In genomic region chr2:91130126-91130525, GRCm38 (mm10) we compare ENCODE assay signal across 20 mouse cellular contexts. TPM values are rescaled to one million over a fixed set of nuclear protein-coding genes. Genes with fewer than 3 reads are reported as not detected.
A peak's percentile ranks its signal among the peaks of the same experiment; 100 is the strongest.
DNase-seq lines count a peak whose midpoint lies in the region; ATAC-seq lines count a peak whose summit lies in the region.
"Had no signal": no experiment of that assay in that cellular context is flagged by ENCODE, and none has a peak within 500 bp of the region (broad histone marks: within the 10 kb centered on the region; RNA-seq: fewer than 3 reads in every experiment).

No protein-coding gene starts in this region.

- H3K27me3 ChIP-seq in forebrain, embryonic 10.5 days (ENCODE audit: poor library complexity, severe bottlenecking) = no peaks in the 10 kb centered on the region
- no peaks in the 10 kb centered on the region for H3K27me3 ChIP-seq in hindbrain, embryonic 11.5 days (ENCODE audit: control insufficient read depth, insufficient read depth, low read length)
- H3K27me3 ChIP-seq: limb, embryonic 15.5 days; midbrain, embryonic 15.5 days; Patski had no signal

- no peak overlapping the region for H3K9ac ChIP-seq in hindbrain, embryonic 11.5 days (ENCODE audit: low read depth, low read length)
- H3K9ac ChIP-seq: limb, embryonic 15.5 days; midbrain, embryonic 15.5 days had no signal

- no peak for ATAC-seq in hindbrain, embryonic 11.5 days (ENCODE audit: low FRiP score)
- ATAC-seq: activated CD4-positive, CD25-positive, alpha-beta regulatory T cell, adult 4 months; forebrain, embryonic 14.5 days; midbrain, embryonic 15.5 days; Patski had no signal

- intact Hi-C loops in gastrocnemius, postnatal 14 days (cut with DNase I; ENCODE audit: low total_unique reads) = no loop called here

- no peaks in the 10 kb centered on the region for H3K36me3 ChIP-seq in forebrain, embryonic 10.5 days (replicated peaks)
- no peaks in the 10 kb centered on the region for H3K36me3 ChIP-seq in hindbrain, embryonic 11.5 days (ENCODE audit: control insufficient read depth, insufficient read depth, low read length)
- H3K36me3 ChIP-seq: limb, embryonic 15.5 days; midbrain, embryonic 15.5 days had no signal

- no peak overlapping the region for H3K4me3 ChIP-seq in forebrain, embryonic 10.5 days
- H3K4me3 ChIP-seq in hindbrain, embryonic 11.5 days (ENCODE audit: low read depth, low read length) = no peak overlapping the region
- H3K4me3 ChIP-seq: limb, embryonic 15.5 days; megakaryocyte, embryonic 14.5 days; midbrain, embryonic 15.5 days had no signal

- DNase-seq in gastrocnemius, postnatal 14 days = peak; percentile 25
- DNase-seq in gastrocnemius, postnatal 25 days = no peak
- peak; percentile 65 for DNase-seq in adrenal gland, postnatal 10 days
- peak; percentile 57 for DNase-seq in gonadal fat pad, adult 2 months (ENCODE audit: low read depth)
- peak; percentile 13 for DNase-seq in skeletal muscle tissue, adult 2 months (ENCODE audit: low read depth, low spot score)
- no peak for DNase-seq in forebrain, embryonic 10.5 days (ENCODE audit: extremely low spot score, low spot score)
- no peak for DNase-seq in hindbrain, embryonic 11.5 days (ENCODE audit: low spot score)
- DNase-seq: B cell, adult 2 months; cerebellum, adult 11-12 months; cerebellum, postnatal 36 days; kidney, adult 9 months; lung, postnatal 14 days; thymus, postnatal 36 days had no signal

- H3K4me2 ChIP-seq in hindbrain, embryonic 11.5 days (replicated peaks; ENCODE audit: low read depth, low read length) = no peak overlapping the region
- H3K4me2 ChIP-seq: limb, embryonic 15.5 days; midbrain, embryonic 15.5 days had no signal

- WGBS in forebrain, embryonic 10.5 days = 91% methylated on average over 6 of the region's 6 CpGs
- WGBS in hindbrain, embryonic 11.5 days = 92% methylated on average over 6 of the region's 6 CpGs

- H3K27ac ChIP-seq in forebrain, embryonic 10.5 days = no peak overlapping the region
- no peak overlapping the region for H3K27ac ChIP-seq in hindbrain, embryonic 11.5 days (ENCODE audit: low read depth, low read length)
- H3K27ac ChIP-seq: limb, embryonic 15.5 days; midbrain, embryonic 15.5 days; stomach, postnatal 0 days had no signal

- H3K9me3 ChIP-seq in forebrain, embryonic 10.5 days = no peaks in the 10 kb centered on the region
- H3K9me3 ChIP-seq in hindbrain, embryonic 11.5 days (ENCODE audit: control insufficient read depth, low read length) = no peaks in the 10 kb centered on the region
- H3K9me3 ChIP-seq: limb, embryonic 15.5 days; midbrain, embryonic 15.5 days had no signal

- H3K4me1 ChIP-seq in forebrain, embryonic 10.5 days = no peaks in the 10 kb centered on the region
- H3K4me1 ChIP-seq in hindbrain, embryonic 11.5 days (replicated peaks; ENCODE audit: control insufficient read depth, insufficient read depth, low read length) = no peaks in the 10 kb centered on the region
- H3K4me1 ChIP-seq: midbrain, embryonic 15.5 days had no signal

RNA-seq across cellular contexts. Expression of gene Mybpc3, which starts 12.2 kb away (rescaled TPM):
- under 1 TPM in 1 of 2 experiments, not detected in 1; 0.09 TPM for total RNA-seq in gastrocnemius, postnatal 14 days (2021)
- not detected for total RNA-seq in gastrocnemius, postnatal 25 days (2021)
- total RNA-seq in adrenal gland, postnatal 10 days (2021) = under 1 TPM; 0.09 TPM
- 0.04 and 0.05 TPM in 2 replicates for polyA plus RNA-seq in gonadal fat pad, adult 2 months (2012; rRNA removed)
- not detected in 2 replicates for polyA plus RNA-seq in forebrain, embryonic 10.5 days (2016; fragmentation: Nextera tagmentation; extraction: Ambion mirVana)
- not detected in 2 replicates for polyA plus RNA-seq in hindbrain, embryonic 11.5 days (2014; fragmentation: Nextera tagmentation; extraction: Ambion mirVana)
- polyA plus RNA-seq: activated CD4-positive, CD25-positive, alpha-beta regulatory T cell, adult 4 months; forebrain, embryonic 14.5 days; Patski had no signal

RNA-seq across cellular contexts. Expression of gene Spi1, which starts 47.9 kb away (rescaled TPM):
- 1 to 10 TPM; 1.5 to 2.1 TPM for total RNA-seq in gastrocnemius, postnatal 14 days (2021)
- 1 to 10 TPM in 1 of 2 experiments, under 1 TPM in 1; 0.95 to 1.6 TPM for total RNA-seq in gastrocnemius, postnatal 25 days (2021)
- 1 to 10 TPM; 5.3 to 8.7 TPM for total RNA-seq in adrenal gland, postnatal 10 days (2021)
- 21.1 and 32.3 TPM in 2 replicates for polyA plus RNA-seq in gonadal fat pad, adult 2 months (2012; rRNA removed)
- 2.8 and 3.1 TPM in 2 replicates for polyA plus RNA-seq in forebrain, embryonic 10.5 days (2016; fragmentation: Nextera tagmentation; extraction: Ambion mirVana)
- 2.6 and 3.0 TPM in 2 replicates for polyA plus RNA-seq in hindbrain, embryonic 11.5 days (2014; fragmentation: Nextera tagmentation; extraction: Ambion mirVana)
- polyA plus RNA-seq: activated CD4-positive, CD25-positive, alpha-beta regulatory T cell, adult 4 months had no signal

RNA-seq across cellular contexts. Expression of gene Madd, which starts 53.5 kb away (rescaled TPM):
- 1 to 10 TPM; 5.0 to 5.9 TPM for total RNA-seq in gastrocnemius, postnatal 14 days (2021)
- total RNA-seq in gastrocnemius, postnatal 25 days (2021) = 1 to 10 TPM; 3.6 to 3.9 TPM
- total RNA-seq in adrenal gland, postnatal 10 days (2021) = 10 to 100 TPM; 17.0 to 22.5 TPM
- 17.3 and 21.3 TPM in 2 replicates for polyA plus RNA-seq in gonadal fat pad, adult 2 months (2012; rRNA removed)
- 14.5 and 17.8 TPM in 2 replicates for polyA plus RNA-seq in forebrain, embryonic 10.5 days (2016; fragmentation: Nextera tagmentation; extraction: Ambion mirVana)
- 18.6 and 23.7 TPM in 2 replicates for polyA plus RNA-seq in hindbrain, embryonic 11.5 days (2014; fragmentation: Nextera tagmentation; extraction: Ambion mirVana)

RNA-seq across cellular contexts. Expression of gene Slc39a13, which starts 59.9 kb away (rescaled TPM):
- 10 to 100 TPM; 21.7 to 25.9 TPM for total RNA-seq in gastrocnemius, postnatal 14 days (2021)
- total RNA-seq in gastrocnemius, postnatal 25 days (2021) = 10 to 100 TPM; 21.8 to 22.5 TPM
- total RNA-seq in adrenal gland, postnatal 10 days (2021) = 10 to 100 TPM; 22.3 to 30.5 TPM
- 71.2 and 84.5 TPM in 2 replicates for polyA plus RNA-seq in gonadal fat pad, adult 2 months (2012; rRNA removed)
- 17.8 and 17.9 TPM in 2 replicates for polyA plus RNA-seq in forebrain, embryonic 10.5 days (2016; fragmentation: Nextera tagmentation; extraction: Ambion mirVana)
- polyA plus RNA-seq in hindbrain, embryonic 11.5 days (2014; fragmentation: Nextera tagmentation; extraction: Ambion mirVana) = 16.4 and 17.9 TPM in 2 replicates

Comparison
In these comparisons a context has a peak if more than half of its experiments do, and no peak if none do; other contexts are left out.
1. DNase-seq: peak in gastrocnemius, postnatal 14 days (single experiment), adrenal gland, postnatal 10 days (single experiment), gonadal fat pad, adult 2 months (single experiment) and skeletal muscle tissue, adult 2 months (single experiment); none in gastrocnemius, postnatal 25 days (single experiment), forebrain, embryonic 10.5 days (single experiment) and hindbrain, embryonic 11.5 days (single experiment).